Mouse (Mus musculus) induced T-regulatory cell, adult 2 months (primary cell): ENCODE measurements around the gene Dnah6.

Experiments
- DNase-seq: peaks from one replicate; pipeline ENCODE4 v3.0.0-alpha.2; 2012; ENCODE audit warnings: low read depth

Dnah6 gene

DNA sequence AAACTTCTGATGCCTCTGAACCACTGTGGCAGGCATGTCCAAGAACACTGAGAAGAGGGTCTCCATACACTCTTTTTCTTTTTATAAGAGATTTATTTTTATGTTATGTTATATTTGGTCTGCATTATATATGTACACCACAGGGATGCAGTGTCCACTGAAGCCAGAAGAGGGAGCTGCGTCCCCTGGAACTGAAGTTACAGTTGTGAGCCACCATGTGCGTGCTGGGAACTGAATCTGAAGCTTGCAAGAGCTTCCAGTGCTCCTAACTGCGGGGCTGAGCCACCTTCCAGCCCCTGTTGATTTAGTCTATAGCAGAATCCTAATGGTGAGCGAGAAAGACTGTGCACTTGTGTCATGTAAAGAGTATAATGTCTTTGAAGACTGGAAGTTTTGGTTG is 78.7 kb downstream of the Dnah6 start:
- peak; percentile 7 for DNase-seq

DNA sequence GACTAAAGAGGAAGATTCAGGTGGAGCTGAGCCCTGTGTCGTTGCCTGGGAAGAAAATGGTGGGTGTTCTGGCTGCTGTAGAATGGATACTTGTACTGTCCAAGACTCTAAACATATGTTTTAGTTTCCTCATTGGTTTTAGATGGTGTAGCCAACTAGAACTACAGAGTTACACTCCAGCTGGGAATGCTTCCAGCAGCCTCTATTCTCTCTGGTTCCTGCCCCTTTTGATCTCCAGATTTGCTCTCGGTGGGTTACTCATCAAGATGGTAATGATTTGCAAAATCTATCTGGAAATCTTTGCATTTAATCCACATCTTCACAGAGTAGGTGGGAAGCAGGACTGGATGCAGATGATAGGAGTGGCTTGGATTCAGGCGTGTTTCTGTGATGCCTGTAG is 80.6 kb downstream of the Dnah6 start:
- no peak for DNase-seq

DNA sequence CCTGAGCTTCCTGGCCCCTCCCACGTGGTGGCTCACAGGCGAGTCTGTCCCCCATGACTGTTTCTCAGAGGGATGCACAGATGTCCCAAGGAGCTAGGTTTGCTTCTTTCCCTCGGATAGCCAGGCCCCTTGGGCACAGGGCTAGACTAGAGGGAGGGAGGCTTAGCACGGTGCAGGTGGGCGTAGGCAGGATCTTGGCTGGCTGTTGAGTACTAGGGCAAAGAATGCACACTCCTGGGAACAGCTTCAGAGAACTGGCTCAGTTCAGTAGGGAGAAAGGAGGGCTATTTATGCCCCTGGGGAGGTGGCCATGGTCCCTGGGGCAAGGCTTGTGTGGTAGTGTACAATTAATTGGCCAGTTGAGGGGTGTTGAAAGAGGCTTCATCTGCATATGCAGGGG is 88.7 kb downstream of the Dnah6 start:
- DNase-seq: no peak

DNA sequence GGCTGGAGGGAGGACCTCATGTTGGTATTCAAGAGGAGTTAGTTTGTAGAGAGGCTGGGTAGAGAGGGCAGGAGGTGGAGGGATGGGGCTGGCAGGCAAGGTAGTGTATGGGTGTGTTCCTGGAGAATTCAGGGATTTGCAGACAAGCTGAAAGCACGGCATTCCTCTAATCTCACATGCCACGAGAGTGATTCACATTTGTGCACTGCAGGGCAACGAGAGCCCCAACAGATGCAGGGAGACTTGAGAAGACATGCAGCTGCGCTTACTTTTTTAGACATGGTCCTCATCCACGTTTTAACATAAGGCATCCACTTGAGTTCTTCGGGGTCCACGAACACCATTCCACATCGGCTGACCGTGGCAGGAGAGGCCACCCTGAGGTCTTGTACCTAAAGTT is 93.9 kb downstream of the Dnah6 start:
- DNase-seq: no peak

DNA sequence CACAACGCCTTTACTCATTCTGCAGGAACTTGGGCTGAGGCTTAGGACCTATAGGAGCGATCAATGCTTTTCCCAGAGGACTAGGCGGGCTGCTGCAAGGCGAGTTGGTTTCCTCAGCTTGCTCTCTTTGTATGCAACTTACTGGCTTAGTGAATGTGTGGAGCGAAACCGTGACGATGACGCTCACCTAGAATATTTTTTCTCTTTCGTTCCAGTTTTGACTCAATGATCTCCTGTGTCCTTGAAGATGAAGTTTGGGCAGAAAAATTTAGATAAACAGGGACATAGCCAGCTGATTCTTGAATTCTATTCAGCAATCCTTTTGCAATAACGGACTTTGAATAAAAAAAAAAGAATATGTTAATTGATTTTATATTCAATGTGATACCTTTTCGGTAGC is 101.1 kb downstream of the Dnah6 start:
- no peak for DNase-seq

DNA sequence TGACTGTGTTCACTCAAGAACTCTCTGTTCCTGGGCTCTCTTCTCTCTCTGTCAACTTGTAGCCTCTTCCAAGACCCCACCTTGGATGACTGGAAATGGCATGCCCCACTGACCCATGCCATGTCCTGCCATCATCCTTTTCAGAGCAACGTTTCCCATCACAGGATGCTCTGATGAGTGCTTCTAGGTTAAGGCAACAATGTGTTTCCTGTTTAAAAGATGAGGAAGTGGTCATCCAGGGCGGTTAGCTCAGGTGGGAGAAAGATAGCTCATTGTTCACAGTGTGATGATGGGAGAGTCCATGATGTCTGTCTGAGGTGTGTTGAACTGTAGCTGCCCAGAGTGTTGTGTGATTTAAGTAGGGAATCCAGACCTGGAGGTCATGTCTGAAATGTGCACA is 107.6 kb downstream of the Dnah6 start:
- DNase-seq: no peak

DNA sequence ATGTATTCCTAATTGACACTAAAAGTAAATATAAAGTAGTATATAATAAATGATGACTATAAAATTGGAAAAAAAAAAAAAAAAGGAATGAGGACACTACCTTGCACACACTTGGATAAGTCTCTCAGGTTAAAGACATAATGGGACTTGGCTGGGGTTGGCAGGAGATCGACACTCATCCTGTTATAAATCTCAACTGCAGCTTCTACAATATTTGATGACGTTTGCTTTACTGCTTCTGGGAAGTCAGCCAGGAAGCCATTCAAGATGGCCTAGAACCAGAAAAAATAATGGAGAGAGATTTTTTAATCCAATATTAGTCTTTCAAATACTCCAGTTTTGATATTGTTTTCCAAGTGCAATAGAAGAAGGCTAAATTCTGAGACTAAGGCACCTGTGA is 108.1 kb downstream of the Dnah6 start:
- no peak for DNase-seq

DNA sequence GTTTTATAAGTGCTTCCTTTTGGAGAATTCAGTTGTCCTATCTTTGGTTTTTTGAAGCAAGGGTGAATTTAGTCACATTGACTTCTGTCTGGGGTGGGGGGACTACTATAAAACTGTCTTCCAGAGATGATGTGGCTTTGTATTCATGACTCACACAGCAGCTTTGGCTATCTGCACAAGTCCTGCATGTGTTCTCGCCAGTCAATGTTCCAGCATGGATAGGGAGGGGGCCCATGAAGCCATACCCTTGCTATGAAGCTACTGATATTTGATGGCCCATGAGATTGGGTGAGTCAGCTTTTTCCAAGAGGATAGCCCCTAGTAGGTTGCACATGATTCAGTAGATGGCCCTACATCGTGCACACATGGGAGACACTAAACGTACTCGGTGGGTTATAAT is 128.3 kb downstream of the Dnah6 start:
- no peak for DNase-seq

DNA sequence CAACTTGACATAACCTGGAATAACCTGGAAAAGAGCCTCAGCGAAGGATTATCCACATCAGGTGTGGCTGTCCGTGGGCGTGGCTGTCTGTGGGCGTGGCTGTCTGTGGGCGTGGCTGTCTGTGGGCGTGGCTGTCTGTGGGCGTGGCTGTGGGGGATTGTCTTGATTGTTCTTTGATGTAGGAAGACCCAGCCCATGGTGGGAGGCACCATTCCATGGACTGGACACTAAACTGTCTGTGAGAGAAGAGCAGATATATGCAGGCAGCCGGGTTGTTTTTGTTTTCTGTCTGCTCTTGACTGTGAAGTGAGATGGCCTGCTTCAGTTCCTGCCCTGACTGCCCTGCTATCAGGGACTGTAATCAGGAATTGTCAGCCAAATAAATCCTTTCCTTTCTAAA is 130.6 kb downstream of the Dnah6 start:
- DNase-seq: no peak

DNA sequence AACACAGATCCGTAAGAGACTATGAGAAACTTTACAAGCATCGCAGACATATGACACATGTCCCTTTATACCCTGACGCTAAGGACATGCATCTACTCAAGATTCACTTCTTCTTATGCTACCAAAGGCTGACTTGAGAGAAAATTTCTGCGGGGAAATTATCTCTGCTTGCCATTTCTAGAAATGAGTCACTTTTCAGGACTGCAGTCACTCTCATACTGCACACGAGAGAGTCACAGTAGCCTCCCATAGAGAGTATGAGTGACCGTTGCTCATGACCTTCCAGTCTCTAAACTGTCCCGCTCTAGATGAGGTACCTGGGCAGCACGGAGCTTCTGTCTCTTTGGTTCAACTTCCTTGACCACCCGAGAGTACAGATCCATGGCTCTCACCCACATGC is 138.9 kb downstream of the Dnah6 start:
- DNase-seq: no peak

DNA sequence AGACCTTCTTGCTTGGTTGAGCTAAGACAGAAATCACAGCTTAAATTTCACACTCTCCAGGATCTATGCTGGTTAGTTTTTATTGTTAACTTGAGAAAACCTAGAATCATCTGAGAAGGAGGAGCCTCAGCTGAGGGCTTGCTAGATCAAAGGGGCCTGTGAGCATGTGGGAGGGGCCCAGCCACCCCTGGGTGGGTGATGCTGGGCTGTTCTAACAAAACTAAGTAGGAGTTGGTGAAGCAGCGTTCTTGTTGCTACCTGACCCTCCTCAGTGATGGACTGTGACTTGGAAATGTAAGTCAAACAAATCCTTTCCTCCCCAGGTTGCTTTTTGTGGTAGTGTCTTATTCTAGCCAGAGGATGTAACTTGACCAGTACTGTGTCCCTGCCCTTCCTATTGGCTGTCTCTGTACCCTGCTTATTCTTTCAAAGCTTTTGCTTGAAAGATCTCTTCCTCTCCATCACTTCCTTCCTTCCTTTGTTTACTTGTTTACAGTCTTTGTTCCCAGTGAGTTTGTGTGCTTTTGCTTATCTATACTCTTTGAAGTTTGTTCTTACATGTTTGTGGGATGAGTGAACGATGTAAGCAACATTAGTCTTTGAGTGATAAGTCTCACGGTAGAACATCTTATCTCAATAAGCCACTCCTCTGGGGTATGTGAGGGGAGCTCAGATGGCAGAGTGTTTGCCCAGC is 149.2 kb downstream of the Dnah6 start:
- DNase-seq: no peak

DNA sequence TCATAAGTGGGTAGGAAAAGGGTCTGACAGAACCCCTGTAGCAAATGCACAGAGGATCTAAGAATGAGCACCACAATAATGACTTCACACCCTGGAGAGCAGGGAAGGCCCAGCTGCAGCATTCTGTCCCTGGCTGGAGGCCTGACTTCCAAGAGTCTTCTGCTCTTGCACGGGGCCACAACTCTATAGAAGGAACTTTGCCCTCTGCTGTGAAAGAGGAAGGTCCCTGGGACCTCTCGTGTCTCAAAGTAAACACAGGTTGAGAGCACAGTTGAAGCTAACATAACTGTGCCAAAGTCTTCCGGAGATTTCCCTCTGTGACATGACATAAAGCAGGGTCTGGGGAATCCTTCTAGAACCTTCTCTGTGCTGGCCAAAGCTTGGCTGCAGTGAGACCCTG is 150.2 kb downstream of the Dnah6 start:
- no peak for DNase-seq

DNA sequence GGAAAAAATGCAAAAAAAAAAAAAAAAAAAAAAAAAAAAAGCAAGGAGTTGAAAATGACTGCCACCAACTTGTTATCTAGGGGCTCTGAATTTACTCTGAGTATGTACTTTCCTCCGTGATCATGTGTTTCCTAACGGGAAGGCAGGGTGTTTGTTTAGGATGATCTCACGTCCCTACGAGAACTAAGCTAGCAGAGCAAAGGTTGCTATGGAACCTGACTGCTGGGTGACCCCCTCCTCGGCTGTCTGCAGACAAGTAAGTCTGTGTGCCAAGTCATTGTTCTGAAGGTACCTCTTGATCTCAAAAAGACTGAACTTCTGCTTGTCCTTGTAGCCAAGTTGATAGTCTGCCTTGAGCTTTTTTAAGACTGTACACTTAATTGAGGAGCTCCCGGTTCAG is 150.8 kb downstream of the Dnah6 start:
- no peak for DNase-seq

DNA sequence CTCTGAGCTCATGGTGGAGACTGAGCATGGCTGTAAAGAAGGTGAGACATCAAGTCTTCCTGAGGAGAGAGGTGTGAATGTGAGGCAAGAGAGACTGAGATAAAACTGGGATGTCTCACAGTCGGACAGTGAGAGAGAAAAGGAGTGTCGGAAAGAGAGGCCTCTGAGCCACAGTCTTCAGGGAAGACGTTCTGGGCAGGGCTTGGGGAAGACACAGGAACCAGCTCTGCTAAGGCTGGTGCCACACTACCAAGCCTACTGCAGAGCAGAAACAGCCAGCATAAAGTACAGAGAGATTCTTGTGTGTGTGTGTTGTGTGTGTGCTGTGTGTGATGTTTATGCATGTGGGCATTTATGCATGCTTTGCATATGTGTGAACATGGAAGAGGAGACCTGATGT is 156.9 kb downstream of the Dnah6 start:
- no peak for DNase-seq

DNA sequence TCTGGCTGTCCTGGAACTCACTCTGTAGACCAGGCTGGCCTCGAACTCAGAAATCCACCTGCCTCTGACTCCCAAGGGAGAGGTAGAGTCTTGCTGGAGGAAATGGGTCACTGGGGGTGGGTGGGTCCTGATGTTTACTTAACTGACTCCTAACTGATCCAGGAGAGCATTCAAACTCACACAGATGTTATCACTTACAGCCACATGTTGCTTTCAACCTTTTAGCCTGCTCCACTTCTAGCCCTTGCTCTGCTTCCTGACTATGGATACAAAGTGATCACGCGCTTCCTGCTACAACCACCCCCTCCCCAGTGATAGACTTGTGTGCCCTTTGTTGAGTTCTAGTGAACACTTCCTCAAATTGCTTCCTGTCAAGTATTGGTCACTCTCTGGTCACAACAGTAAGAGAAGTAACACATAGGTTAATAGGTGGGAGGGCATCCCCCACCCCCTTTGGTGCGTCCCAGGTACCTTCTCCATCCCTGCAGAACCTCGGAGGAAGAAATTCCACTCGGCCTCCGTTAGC is 161.8 kb downstream of the Dnah6 start:
- no peak for DNase-seq

DNA sequence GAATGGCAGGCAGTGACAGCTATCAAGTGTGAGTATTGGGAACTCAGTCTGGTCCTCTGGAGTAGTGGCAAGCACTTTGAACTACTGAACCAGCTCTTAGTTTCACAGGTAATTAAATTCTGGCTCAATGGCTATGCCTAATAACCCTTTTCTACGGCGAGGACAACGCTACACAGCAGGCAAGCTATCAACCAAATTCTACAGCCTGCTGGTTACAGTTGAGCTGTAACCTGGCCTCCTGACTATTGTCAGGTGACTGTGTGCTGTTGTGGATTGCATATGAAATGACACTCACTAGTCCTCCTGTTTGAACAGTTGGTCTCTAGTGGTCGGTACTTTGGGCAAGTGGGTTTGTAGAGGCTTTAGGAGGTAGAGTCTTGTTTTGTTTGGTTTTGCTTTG is 162.3 kb downstream of the Dnah6 start:
- no peak for DNase-seq

DNA sequence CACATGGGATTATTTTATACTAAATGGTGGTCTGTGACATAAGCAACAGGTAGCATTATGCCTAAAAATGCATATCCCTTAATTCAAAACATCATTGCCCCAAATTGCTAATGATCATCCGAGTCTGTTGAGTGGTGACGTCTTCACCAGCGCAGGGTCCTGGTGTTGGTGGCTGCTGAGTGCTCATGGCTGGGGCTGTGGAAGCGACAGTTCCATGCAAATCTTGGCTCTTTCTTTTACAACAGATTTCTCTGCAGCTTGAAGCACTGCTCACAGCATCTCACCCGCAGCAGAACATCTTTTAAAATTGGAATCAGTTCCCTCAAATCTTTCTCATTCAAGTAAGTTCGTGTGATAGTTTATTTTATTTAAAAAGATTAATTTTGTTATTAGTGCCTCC is 166.1 kb downstream of the Dnah6 start:
- DNase-seq: no peak

DNA sequence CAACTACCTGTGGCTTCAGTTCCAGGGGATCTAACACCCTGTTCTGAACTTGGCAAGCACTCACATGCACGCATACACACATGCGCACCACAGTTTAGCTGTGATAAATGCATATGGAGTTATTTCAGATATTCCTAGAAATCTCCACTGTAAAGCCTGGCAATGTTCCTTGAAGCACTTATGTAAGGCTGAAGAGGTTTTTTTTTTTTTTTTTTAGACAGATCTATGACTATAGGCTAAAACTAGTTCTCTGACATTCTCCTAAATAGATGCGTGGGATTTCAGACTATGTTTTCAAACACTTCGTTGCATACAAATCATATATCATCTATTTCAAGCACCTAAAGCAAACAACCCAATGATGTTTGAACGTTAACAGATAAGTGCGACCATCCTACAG is 166.6 kb downstream of the Dnah6 start:
- no peak for DNase-seq

DNA sequence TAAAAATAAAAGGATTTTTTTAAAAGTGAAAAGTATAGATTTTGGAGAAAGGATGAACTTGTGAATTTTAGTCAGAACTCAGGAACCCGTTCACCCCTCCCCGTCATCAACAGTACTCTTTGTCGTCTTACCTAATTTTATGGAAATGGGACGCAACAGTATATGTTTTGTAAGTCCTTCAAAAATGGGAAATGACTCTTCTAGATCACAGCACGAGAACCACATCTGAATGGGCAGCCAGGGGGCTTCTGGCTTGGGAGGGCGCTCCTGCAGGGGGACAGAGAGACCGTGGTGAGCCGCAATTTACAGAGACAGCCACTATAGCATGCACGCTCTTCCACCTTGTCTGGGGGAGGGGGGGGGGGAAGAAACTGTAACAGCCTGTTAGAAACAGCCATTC is 167.9 kb downstream of the Dnah6 start:
- DNase-seq: no peak

DNA sequence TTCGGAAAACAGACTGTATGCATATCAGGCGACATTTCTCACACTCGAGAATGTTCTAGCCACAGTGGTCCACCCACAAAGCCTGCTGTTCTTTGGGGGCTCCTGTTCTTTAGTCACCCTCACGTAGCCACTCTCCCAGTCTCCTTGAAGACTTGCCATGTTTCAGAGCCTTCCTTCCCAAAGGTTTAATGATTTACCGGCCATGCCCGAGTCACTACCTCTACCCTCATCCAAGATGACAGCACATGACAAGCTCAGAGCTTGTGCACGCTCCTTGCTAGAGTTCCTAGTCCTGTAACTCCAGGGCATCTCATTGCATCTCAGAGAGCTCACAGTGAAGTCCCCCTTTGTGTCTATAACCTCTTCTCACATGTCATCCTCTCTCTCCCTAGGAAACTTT is 174.2 kb downstream of the Dnah6 start:
- no peak for DNase-seq

DNA sequence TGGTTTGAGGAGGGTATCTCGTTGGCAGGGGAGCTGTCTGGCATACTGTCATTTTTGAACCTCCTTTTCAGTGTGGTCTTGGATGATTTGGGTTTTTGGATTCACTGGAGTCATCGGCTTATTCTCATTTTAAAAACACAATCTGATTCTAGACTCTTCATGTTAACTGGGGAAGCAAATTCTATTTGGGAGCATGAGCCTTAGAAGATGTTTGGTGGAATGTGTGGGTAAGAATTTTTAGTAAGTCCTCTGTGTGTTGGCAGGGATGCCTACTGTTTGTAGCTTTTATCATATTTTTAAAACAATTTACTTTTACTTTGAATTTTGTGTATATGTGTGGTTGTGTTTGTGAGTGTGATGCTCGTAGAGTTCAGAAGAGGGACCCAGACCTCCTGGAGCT is 175.5 kb downstream of the Dnah6 start:
- DNase-seq: no peak

DNA sequence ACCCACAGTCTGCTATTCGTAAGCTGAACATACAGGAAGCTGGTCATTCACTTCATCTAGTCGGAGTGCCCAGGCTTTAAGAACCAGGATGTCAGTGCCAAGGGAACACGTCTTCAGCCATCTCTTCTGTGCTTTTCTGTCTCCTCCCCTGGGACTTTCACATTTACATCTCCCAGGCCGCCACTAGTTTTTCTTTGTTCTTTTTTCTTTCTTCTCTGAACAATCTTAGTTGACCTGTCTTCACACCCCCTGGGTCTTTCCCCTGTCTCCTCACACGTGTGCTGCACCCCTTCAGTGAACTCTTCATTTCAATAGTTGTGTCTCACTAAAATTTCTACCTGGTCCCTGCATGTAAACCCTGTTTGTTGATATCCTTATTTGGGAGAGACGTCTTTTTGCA is 179.2 kb downstream of the Dnah6 start:
- no peak for DNase-seq

DNA sequence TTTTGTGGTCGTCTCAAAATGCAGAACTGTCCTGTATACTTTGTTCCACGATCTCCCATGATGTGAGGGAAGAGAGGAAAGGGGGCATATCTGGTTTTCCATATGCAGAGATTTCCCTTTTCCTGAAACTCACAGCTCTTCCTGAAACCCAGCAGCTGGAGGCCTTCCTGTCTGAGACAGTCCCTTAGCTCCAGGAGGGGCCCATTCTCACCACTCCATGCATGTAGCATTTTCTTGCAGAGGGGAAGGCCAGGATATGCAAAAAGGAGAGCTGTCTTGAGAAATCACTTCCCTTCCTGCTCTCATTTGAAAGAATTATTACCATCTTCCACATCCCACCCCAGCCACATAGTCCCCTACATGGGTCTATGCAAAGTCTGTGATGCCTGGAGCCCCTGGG is 183.2 kb downstream of the Dnah6 start:
- no peak for DNase-seq

DNA sequence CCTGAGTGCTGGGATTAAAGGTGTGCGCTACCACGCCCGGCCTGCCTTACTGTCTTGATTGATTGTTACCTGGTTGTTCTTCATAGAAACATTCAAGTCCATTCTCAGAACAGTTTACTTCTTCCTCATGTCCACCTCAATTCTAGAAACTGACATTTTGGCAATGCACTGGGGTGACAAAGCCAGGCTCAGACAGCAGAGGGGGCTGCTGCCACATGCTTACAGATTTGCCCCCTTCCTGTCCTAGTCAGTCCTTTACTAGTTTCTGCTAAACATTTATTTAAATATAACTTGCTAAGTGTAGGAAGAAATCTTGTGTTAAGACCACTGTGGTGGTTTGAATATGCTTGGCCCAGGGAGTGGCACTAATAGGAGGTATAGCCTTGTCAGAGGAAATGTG is 192.6 kb downstream of the Dnah6 start:
- DNase-seq: no peak

DNA sequence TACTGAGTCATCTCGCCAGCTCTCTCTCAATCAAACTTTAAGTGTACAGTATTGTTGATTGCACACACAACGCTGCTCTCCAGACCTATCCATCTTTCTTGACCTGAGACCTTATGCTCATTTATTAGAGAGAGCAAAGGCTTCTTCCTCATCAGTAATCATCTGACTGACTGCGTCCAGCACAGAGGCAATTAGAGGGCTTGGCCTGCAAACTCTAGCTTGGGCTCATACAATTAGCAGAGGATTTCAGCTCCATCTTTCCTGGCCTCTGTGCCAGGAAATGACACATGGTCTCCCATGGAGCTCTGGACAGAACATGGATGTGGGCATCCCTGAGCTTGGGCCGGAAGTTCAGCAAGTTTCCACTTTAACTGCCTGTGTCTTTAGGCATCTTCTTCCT is 193.6 kb downstream of the Dnah6 start:
- no peak for DNase-seq
